Mouse (Mus musculus): ENCODE results near the gene Sptb.

The Sptb gene

GRCm38 (mm10) chr12:76608241-76608640, 102.1 kb downstream of the Sptb start:
- no peak for DNase-seq (ENCODE audit: low read depth, low spot score)

- DNase-seq (ENCODE audit: low read depth, low spot score), result peak; percentile 40
Measured at GRCm38 (mm10) chr12:76605837-76606236, 104.5 kb downstream of the Sptb start.

- DNase-seq (ENCODE audit: low read depth, low spot score), result no peak
Measured at GRCm38 (mm10) chr12:76604546-76604945, 105.8 kb downstream of the Sptb start.

GRCm38 (mm10) chr12:76603779-76604178, 106.6 kb downstream of the Sptb start:
- DNase-seq (ENCODE audit: low read depth, low spot score), result no peak

- no peak for DNase-seq (ENCODE audit: low read depth, low spot score)
Measured at GRCm38 (mm10) chr12:76598196-76598928, 112.0 kb downstream of the Sptb start.

GRCm38 (mm10) chr12:76597577-76598100, 112.7 kb downstream of the Sptb start:
- no peak for DNase-seq (ENCODE audit: low read depth, low spot score)

- peak; percentile 81 for DNase-seq (ENCODE audit: low read depth, low spot score)
Measured at GRCm38 (mm10) chr12:76596292-76597023, 113.9 kb downstream of the Sptb start.

- no peak for DNase-seq (ENCODE audit: low read depth, low spot score)
Measured at GRCm38 (mm10) chr12:76595830-76596229, 114.5 kb downstream of the Sptb start.

- no peak for DNase-seq (ENCODE audit: low read depth, low spot score)
Measured at GRCm38 (mm10) chr12:76594556-76594955, 115.8 kb downstream of the Sptb start.

GRCm38 (mm10) chr12:76593839-76594322, 116.5 kb downstream of the Sptb start:
- peak; percentile 50 for DNase-seq (ENCODE audit: low read depth, low spot score)

GRCm38 (mm10) chr12:76593254-76593653, 117.1 kb downstream of the Sptb start:
- no peak for DNase-seq (ENCODE audit: low read depth, low spot score)

GRCm38 (mm10) chr12:76592213-76592612, 118.1 kb downstream of the Sptb start:
- peak; percentile 69 for DNase-seq (ENCODE audit: low read depth, low spot score)

GRCm38 (mm10) chr12:76591037-76591436, 119.3 kb downstream of the Sptb start:
- no peak for DNase-seq (ENCODE audit: low read depth, low spot score)

- DNase-seq (ENCODE audit: low read depth, low spot score), result no peak
Measured at GRCm38 (mm10) chr12:76589531-76589930, 120.8 kb downstream of the Sptb start.

- DNase-seq (ENCODE audit: low read depth, low spot score), result no peak
Measured at GRCm38 (mm10) chr12:76587357-76587756, 123.0 kb downstream of the Sptb start.

GRCm38 (mm10) chr12:76585028-76585427, 125.3 kb downstream of the Sptb start:
- DNase-seq (ENCODE audit: low read depth, low spot score), result peak; percentile 72

- DNase-seq (ENCODE audit: low read depth, low spot score), result no peak
Measured at GRCm38 (mm10) chr12:76583454-76583853, 126.9 kb downstream of the Sptb start.

- no peak for DNase-seq (ENCODE audit: low read depth, low spot score)
Measured at GRCm38 (mm10) chr12:76582841-76583240, 127.5 kb downstream of the Sptb start.

GRCm38 (mm10) chr12:76582139-76582538, 128.2 kb downstream of the Sptb start:
- no peak for DNase-seq (ENCODE audit: low read depth, low spot score)

- DNase-seq (ENCODE audit: low read depth, low spot score), result no peak
Measured at GRCm38 (mm10) chr12:76579806-76580205, 130.5 kb downstream of the Sptb start.

- no peak for DNase-seq (ENCODE audit: low read depth, low spot score)
Measured at GRCm38 (mm10) chr12:76578465-76578864, 131.9 kb downstream of the Sptb start.

- no peak for DNase-seq (ENCODE audit: low read depth, low spot score)
Measured at GRCm38 (mm10) chr12:76577858-76578257, 132.5 kb downstream of the Sptb start.

- DNase-seq (ENCODE audit: low read depth, low spot score), result no peak
Measured at GRCm38 (mm10) chr12:76576806-76577205, 133.5 kb downstream of the Sptb start.

All from R1 (cell line).